Mouse (Mus musculus) erythroblast, embryonic 14.5 days (primary cell): ENCODE results near the gene Olfr395. TPM values are rescaled to one million over a fixed set of nuclear protein-coding genes. Genes with fewer than 3 reads are reported as not detected.
"Not testable (repeated sequence)": the region's sequence is repeated elsewhere in the genome, so short reads cannot be mapped to it uniquely, and the experiment has no call there.

Source experiments
- H3K27me3 ChIP-seq: 2 replicates; pipeline ENCODE4 v1.6.1; 2012; ENCODE audit warnings: inconsistent platforms; ENCODE audit not compliant: control insufficient read depth
- H3K36me3 ChIP-seq: 2 replicates; pipeline ENCODE4 v1.6.1; 2012; ENCODE audit warnings: mild to moderate bottlenecking, inconsistent platforms; ENCODE audit not compliant: control insufficient read depth
- H3K4me1 ChIP-seq: 2 replicates; pipeline ENCODE4 v1.6.1; 2012; ENCODE audit warnings: inconsistent platforms; ENCODE audit not compliant: control insufficient read depth
- H3K4me3 ChIP-seq: replicated peaks from 2 replicates; pipeline ENCODE3; 2012; ENCODE audit warnings: moderate library complexity, mild to moderate bottlenecking, inconsistent platforms
- H3K9me3 ChIP-seq: 2 replicates; pipeline ENCODE4 v1.6.1; 2012; ENCODE audit warnings: low read length, inconsistent platforms, mixed read lengths; ENCODE audit not compliant: control insufficient read depth
- GATA1 ChIP-seq: IDR thresholded peaks from 2 replicates; pipeline ENCODE4 v1.6.1; 2012; ENCODE audit warnings: low read length, inconsistent platforms, mixed read lengths
- TAL1 ChIP-seq: IDR thresholded peaks from 3 replicates; pipeline ENCODE4 v1.6.1; 2012; ENCODE audit warnings: low read length, inconsistent platforms, mixed read lengths
- polyA plus RNA-seq: library from polyadenylated mRNA; stranded (reverse); fragments of >175 nt; gene quantifications from 2 replicates; pipeline ENCODE4 v1.2.3, GENCODE M21; 2012

The Olfr395 gene
- not detected in 2 replicates for polyA plus RNA-seq

- H3K36me3 ChIP-seq, H3K4me1 ChIP-seq, H3K27me3 ChIP-seq, H3K4me3 ChIP-seq, H3K9me3 ChIP-seq: not testable (repeated sequence)
These were observed at the start of gene Olfr395 for GRCm38 (mm10) chr11:73909199-73909598. TSS of gene Olfr395 (minus strand) at chr11:73909299.

- no peaks in the 10 kb centered on the region for H3K4me1 ChIP-seq
- no peaks in the 10 kb centered on the region for H3K27me3 ChIP-seq
- no peaks in the 10 kb centered on the region for H3K9me3 ChIP-seq
- TF ChIP-seq TAL1 (no peak), GATA1 (no peak)
- no peaks in the 10 kb centered on the region for H3K36me3 ChIP-seq
- H3K4me3 ChIP-seq: no peak within 1 kb of the TSS
These were observed 27.3 kb upstream of the Olfr395 start, which contains the start of gene Olfr23 for GRCm38 (mm10) chr11:73936377-73936776. TSS of gene Olfr23 (plus strand) at chr11:73936677.

GRCm38 (mm10) chr11:73890671-73891070 is 18.4 kb downstream of the Olfr395 start, which contains the start of gene Olfr394:
TSS of gene Olfr394 (minus strand) at chr11:73890771.
- H3K4me1 ChIP-seq: no peaks in the 10 kb centered on the region
- TF ChIP-seq GATA1: no peak
- TF ChIP-seq TAL1: no peak
- no peaks in the 10 kb centered on the region for H3K27me3 ChIP-seq
- no peak within 1 kb of the TSS for H3K4me3 ChIP-seq
- H3K36me3 ChIP-seq: no peaks in the 10 kb centered on the region
- H3K9me3 ChIP-seq: 0 out of 2 replicates have a peak, but pooled peaks cover 2% of the 10 kb centered on the region

Other genes with a start within 250 kb of the Olfr395 start
- not detected in 2 replicates for gene Zfp735, start 220.5 kb downstream of the Olfr395 start, polyA plus RNA-seq
- gene Olfr389, start 128.6 kb downstream of the Olfr395 start, polyA plus RNA-seq: not detected in 2 replicates
- gene Olfr390, start 126.3 kb downstream of the Olfr395 start, polyA plus RNA-seq: not detected in 2 replicates
- not detected in 2 replicates for gene Olfr391-ps, start 106.2 kb downstream of the Olfr395 start, polyA plus RNA-seq
- not detected in 2 replicates for gene Olfr392, start 92.2 kb downstream of the Olfr395 start, polyA plus RNA-seq
- gene Olfr393, start 57.8 kb downstream of the Olfr395 start, polyA plus RNA-seq: not detected in 2 replicates
- gene Olfr394, start 18.5 kb downstream of the Olfr395 start, polyA plus RNA-seq: not detected in 2 replicates
- not detected in 2 replicates for gene Olfr23, start 27.4 kb upstream of the Olfr395 start, polyA plus RNA-seq
- gene Olfr397, start 51.5 kb upstream of the Olfr395 start, polyA plus RNA-seq: not detected in 2 replicates
- not detected in 2 replicates for gene Olfr398, start 81.1 kb upstream of the Olfr395 start, polyA plus RNA-seq
- not detected in 2 replicates for gene Olfr139, start 147.3 kb upstream of the Olfr395 start, polyA plus RNA-seq
- not detected in 2 replicates for gene Olfr399, start 147.3 kb upstream of the Olfr395 start, polyA plus RNA-seq
- not detected in 2 replicates for gene Zfp616, start 160.7 kb upstream of the Olfr395 start, polyA plus RNA-seq
- not detected in 2 replicates for gene Olfr401, start 204.4 kb upstream of the Olfr395 start, polyA plus RNA-seq
- gene Olfr402, start 244.2 kb upstream of the Olfr395 start, polyA plus RNA-seq: not detected in 2 replicates